Mouse (Mus musculus) gonadal fat pad, adult 2 months (tissue): ENCODE measurements around the gene Pga5. TPM values are rescaled to one million over a fixed set of nuclear protein-coding genes. Genes with fewer than 3 reads are reported as not detected.

ENCODE experiments used
- DNase-seq: peaks from one replicate; pipeline ENCODE4 v3.0.0-alpha.2; 2012; ENCODE audit warnings: low read depth
- polyA plus RNA-seq: library from polyadenylated mRNA; depleted of rRNA; stranded (reverse); fragments of >200 nt; gene quantifications from 2 replicates; pipeline ENCODE4 v1.2.3, GENCODE M21; 2012

Pga5 gene
- polyA plus RNA-seq, 1 experiment = 0.31 TPM

GRCm38 (mm10) chr19:10703470-10703869 lies 25.6 kb upstream of the Pga5 start:
- peak; percentile 74 for DNase-seq

DNA sequence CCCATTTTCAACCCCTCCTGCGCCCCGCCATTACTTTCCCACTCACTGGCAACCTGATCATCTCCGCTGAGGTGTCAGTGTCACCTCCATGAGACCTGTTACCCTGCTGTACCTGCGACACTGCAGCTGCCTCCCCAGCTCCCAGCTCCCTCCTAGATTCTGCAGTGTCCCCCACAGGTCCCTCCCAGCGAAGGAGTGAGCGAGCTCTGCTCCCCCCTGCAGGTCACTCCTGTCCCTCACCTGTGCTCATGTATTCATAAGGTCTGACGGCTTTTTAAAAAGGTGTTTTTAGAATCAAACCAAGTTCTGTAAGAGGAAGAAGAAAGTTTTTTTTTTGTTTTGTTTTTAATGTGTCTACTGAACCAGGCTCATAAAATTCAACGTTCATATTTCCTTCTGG lies 24.3 kb upstream of the Pga5 start:
- no peak for DNase-seq

GRCm38 (mm10) chr19:10701013-10701726 lies 23.3 kb upstream of the Pga5 start:
- no peak for DNase-seq

DNA sequence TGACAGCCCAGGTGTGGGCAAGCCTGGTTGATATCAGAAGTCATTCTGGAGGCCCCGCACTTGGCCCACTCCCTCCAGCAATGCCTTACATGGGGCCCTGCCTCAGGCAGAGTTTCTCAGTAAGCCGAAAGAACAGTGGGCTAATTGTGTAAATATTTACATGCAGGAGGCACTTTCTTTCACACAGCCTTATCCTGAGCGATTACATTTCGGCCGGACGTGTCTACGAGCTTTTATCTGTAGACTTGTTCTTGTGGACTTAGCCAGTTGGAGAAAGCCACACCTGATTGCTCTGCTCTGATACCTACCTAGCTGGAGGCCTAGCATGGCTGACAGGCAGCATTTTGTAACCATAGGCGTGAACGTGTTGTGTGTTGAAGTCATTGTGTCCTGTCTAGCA lies 22.0 kb upstream of the Pga5 start:
- DNase-seq = no peak

DNA sequence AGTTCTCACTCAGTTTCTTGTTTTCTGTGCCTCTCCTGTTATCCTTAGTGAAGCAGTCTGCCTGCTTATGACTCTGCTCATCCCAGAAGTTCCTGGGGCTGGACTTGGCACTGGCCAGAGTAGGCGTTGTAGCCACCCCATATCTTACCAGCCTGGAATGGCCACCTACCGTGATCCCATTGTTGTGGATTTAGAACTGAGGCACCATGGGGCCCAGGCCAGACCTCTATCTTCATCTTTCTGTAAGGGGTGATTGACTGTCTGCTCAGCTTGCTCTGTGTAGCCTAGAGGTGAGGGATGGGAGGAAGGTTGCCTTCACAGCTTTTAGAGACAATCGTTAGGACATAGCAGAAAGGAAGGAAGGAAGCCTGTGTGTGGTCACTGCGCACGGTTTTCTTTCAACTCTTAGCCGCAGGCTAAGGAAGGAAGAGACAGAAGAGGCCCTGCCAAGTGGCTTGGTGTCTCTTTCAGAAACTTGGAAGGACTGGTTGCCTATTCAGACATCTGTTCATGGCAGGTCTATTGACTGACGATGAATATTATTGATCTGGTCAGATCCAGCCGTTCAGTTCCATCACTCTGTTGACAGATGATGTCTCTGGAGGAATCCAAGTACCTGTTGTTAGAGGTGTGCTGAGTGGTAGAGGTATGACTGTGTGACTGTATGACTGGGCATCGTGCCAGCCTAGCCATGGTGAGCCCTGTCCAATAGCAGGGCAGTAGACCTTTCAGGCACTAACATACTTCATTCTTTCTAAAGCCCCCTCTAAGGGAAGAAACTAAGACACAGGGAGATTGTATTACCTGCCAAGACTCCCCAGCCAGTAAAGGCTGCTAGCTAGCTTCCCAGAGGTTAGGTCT lies 20.5 kb upstream of the Pga5 start:
- no peak for DNase-seq

- DNase-seq = no peak
These were observed 17.9 kb upstream of the Pga5 start for GRCm38 (mm10) chr19:10695801-10696200.

DNA sequence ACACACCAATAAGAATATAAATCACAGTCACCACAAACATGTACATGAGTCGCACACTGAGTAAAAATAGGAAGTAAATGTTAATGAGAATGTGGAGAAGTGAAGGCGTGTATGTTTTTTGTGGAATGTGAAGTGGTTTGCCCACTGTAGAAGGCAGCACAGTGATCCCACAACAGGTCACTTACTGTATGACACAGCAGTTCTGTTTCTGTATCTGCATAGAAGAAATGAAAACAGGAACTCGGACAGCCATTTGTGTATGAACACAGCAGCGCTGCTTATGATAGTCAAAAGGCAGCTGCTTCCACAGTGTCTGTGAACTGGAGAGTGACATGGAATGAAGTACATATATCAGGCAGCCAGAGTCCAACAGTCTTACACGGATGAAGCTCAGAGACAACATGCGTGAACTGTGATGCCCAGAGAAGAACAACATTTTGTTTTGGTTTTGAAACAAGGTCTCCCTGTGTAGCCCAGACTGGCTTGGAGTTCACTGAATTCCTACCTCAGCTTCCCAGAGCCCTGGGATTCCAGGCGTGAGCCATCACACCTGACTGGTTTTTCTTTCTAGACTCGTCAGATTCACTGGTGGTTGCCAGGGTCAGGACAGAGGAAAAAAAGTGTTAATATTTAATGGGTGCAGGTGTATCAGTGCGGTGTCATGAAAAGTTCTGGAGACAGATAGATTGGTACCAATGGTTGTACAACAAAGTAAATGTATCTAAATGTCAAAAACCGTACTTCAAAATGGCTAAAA lies 16.2 kb upstream of the Pga5 start:
- DNase-seq = no peak

DNA sequence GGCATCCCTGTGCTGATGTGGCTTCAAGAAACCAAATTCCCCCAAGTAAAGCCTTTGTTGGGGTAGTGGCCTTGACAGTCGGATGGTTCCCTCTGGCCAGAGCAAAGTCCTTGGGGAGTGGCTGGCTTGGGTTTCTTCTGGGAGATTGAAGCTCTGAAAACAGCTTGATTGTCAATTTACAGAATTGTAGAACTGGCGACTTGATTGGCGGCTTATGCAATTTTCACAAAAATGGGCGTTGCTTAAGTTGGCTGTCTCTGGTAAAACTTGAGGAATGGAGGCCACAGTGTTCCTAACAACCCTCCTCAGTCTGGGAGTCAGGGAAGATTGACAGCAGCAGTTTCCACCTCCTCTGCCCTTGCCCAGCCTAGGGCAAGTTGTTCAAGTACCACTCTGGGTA lies 14.5 kb upstream of the Pga5 start:
- no peak for DNase-seq

GRCm38 (mm10) chr19:10691660-10692059 lies 13.8 kb upstream of the Pga5 start:
- DNase-seq = no peak

DNA sequence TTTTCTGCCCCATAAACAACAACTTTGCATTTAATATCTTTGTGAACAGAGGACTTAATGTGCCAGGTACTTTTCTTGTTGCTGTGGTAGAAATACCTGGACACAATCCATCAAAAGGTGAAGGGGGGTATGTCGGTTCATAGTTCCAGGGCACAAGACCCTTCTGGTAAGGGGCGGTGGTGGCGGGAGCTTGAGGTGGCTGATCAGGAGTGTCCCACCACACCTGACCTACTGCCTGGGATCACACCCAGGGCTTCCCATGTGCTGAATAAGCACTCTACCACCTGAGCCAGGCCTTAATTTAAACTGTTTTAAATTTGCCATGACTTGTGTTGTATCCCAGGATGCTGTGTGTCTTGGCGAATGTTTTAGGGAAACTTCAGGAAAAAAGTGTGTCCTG lies 13.2 kb upstream of the Pga5 start:
- DNase-seq = no peak

- DNase-seq = no peak
These were observed 12.5 kb upstream of the Pga5 start for GRCm38 (mm10) chr19:10690336-10690735.

DNA sequence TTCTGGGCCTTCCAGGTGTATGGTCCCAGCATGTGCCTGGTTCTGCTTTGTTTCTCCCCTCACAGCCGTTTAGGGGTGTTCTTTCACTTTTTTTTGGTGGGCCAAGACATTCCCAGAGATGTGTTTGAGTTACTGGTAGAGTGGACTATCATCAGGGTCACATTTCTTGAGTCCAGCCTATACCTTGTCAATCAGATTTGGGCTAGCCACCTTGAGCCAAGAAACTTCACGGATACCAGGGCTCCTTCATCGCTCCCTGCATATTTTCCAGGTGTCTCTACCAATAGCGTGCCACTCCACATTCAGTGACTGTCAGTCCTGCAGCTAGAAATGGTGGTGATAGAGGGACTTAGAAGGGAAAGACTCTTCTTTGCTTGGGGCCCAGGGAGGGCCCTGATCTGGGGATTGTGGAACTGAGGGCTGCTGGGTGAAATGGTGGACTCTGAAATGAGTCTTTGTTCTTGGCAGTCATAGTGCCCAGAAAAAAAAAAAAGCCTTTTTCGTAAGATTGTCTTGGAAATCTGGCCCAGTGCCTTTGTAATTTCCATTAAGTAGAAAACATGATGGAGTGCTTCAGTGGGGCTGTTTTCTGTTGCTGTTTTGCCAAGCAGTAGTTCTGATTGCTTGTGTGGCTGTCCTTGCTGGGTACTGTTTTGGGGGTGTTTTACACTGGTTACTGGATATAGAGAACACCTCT lies 11.7 kb upstream of the Pga5 start:
- no peak for DNase-seq

DNA sequence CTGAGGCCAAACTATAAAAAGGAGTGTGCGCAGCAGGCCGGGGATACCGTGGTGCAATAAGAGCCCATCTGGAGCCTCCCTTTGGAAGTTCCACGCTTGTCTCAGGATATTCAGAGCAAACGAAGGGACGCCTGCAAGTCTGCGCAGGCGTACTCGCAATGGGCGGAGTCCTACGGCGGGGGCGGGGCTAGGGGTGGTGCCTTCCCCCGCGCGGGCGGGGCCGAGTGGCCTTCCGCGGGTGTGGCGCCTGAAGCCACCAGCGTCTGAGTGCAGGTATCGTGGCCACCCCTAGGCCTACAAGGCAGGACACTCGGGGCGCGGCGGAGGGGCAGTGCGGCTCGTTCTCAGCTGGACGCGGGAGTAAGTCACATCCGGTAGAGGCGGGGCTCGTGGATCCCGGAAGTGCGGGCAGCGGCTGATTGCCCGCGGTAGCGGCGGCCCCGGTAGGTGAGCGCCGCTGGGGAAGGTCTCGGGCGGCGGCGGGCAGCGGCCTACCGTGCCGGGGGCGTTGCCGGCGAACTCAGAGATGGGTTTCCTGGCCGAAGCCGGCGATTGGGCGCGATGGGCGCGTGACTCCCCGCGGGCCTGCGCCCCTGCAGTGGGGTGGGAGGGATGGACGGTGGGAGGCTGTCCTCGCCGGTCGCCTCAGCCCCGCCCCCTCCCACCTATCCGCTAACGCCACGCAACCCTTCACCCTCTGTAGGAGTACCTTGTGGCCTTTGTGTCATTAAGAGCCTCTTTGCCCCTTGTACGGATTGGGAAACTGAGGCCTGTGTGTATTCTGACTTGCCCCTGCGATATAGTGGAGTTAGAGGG lies 10.9 kb upstream of the Pga5 start, which contains the start of gene Vps37c:
Gene Vps37c, plus strand, starts transcription at position 199 of the 816 bp plus-strand sequence.
- no peak for DNase-seq

DNA sequence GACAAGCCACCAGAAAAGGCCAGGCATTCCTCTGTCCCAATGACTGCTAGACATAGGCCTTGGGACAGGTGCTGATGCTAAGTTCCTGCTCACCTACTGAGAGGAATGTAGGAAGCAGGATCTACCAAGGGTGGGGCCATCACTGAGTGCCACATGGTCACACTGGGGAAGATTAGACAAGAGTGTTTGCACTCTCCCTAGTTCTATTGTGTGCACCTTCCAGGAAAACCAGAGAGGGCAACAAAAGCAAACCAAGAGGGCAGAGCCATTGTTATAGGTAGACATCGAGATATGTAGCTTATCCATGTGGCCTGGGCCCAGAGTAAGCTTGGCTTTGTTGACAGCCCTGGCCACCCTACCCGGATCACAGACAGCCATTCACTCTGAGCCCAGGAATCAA lies 7.9 kb upstream of the Pga5 start:
- no peak for DNase-seq

DNA sequence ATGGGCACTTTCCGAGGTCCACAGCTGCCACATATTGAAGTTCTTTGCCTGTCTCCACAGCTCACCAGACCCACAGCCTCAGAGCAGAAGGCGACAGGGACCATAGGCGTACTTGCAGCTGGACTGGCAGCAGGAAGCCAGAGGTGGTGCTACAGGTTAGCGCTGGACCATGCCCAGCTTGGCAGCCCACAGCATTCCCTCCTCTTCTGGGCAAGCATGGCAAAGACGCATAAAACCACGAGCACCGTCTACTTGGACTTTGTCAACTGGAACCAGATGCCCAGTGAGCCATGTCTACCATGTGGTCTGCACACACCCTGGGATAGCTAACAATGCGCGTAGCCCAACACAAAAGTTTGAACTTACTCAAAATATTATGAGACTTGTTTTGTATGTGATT lies 7.2 kb upstream of the Pga5 start:
- no peak for DNase-seq

DNA sequence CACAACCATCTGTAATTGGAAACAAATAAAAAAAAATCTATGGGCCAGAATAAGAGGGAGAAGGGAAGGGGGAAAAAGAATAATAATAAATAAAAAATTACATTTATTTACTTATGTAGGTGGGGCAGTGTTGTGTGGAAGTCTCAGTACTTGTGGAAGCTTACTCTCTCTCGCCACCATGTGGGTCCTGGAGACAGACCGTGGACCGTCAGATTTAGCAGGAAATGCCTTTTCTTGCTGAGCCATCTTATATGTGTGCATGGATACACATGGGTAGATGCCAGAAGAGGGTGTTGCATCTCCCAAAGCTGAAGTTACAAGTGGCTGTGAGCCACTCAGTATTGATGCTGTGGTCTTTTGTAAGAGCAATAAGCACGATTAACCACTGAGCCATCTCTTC lies 3.7 kb upstream of the Pga5 start:
- DNase-seq = no peak

GRCm38 (mm10) chr19:10678772-10679067 lies 849 bp upstream of the Pga5 start:
- DNase-seq = no peak

DNA sequence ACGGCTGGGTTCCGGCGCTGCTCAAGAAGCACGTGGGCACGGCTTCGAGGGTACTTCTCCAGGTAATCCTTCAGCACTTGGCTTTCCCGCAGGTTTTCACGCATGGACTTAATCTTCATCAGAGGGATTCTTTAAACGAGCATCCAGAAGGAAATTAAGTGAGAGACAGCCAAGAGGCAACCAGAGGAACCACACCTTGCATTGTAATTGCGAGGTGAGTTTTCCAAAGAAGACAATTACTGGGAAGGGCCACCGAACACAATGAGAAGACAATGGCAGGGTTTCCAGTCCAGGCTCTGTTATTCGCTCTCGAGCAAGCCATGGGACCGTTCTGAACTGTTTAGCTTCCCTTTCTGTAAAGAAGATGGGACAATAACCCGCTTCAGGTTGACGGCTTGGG lies 1.2 kb downstream of the Pga5 start:
- DNase-seq = no peak

DNA sequence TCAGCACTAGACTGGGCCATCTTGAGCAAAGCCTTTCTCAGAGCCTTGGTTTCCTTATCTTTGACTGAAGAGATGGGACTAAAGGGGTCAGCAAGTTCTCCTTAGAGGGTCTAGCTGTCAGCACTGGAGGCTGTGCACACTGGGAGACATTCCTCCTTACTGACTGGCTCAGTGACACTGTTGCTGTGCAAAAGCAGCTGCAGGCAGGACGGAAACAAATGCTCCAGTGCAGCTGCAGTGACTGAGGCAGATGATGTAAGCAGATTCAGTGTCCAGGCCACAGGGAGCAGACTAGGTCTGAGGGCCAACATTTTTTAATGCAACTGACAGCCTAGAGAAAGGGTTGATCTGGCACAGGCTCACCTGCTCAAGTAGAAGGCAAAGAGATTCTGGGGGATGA lies 4.6 kb downstream of the Pga5 start:
- DNase-seq = no peak

GRCm38 (mm10) chr19:10671854-10672417 lies 5.9 kb downstream of the Pga5 start:
- no peak for DNase-seq

DNA sequence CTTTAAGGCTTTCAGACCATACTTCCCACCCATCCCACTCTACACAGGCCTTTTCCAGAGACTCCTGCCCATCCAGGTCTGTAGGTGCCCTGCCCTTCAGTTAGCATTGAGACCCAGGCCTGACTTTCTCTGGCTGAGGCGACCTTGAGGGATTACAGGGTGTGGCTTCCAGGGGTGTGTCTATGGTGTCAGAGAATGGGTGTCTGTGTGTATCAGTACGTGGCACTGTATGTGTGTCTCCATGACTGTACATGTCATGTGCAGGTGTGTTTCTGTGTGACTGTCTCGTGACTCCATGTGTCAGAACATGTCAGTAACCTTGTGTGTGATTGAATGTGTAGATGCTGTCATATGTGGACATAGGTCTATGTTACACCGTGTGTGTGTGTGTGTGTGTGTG lies 6.6 kb downstream of the Pga5 start:
- no peak for DNase-seq
